Mouse (Mus musculus): ENCODE results near the gene Cacna1a. TPM values are rescaled to one million over a fixed set of nuclear protein-coding genes. Genes with fewer than 3 reads are reported as not detected.

Gene Cacna1a
- polyA plus RNA-seq, 1 experiment from 2014 or later = 29.8 TPM

DNA sequence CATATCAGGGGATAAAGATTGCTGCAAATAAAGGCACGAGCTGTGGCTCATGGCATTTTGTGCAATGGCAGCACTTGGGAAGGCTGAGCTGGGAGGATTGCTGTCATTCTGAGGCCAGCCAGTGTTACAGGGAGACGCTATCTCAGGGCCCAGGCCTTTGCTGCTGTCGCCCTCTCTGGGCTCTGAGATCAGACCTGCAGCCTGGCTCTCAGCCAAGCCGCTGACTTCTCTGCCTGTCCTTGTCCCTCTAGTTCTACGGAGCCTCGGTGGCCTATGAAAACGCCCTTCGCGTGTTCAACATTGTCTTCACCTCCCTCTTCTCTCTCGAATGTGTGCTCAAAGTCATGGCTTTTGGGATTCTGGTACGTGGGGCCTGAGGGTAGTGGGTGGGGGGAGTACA, 200.3 kb downstream of the Cacna1a start:
- Histone ChIP-seq H3K4me2 (ENCODE audit: low read depth, low read length) (no peak overlapping the region), H3K9me3 (ENCODE audit: control insufficient read depth, low read length) (no peaks in the 10 kb centered on the region), H3K36me3 (ENCODE audit: control insufficient read depth, insufficient read depth, low read length) (peaks cover 26% of the 10 kb centered on the region), H3K27ac (ENCODE audit: low read depth, low read length) (no peak overlapping the region), H3K27me3 (ENCODE audit: control insufficient read depth, insufficient read depth, low read length) (no peaks in the 10 kb centered on the region), H3K4me1 (ENCODE audit: control insufficient read depth, insufficient read depth, low read length) (no peaks in the 10 kb centered on the region), H3K9ac (replicated peaks; ENCODE audit: low read depth, low read length) (no peak overlapping the region), H3K4me3 (ENCODE audit: low read depth, low read length) (no peak overlapping the region)
- 67% methylated on average over 11 of the region's 11 CpGs for WGBS
- no peak for ATAC-seq (ENCODE audit: low read depth)

DNA sequence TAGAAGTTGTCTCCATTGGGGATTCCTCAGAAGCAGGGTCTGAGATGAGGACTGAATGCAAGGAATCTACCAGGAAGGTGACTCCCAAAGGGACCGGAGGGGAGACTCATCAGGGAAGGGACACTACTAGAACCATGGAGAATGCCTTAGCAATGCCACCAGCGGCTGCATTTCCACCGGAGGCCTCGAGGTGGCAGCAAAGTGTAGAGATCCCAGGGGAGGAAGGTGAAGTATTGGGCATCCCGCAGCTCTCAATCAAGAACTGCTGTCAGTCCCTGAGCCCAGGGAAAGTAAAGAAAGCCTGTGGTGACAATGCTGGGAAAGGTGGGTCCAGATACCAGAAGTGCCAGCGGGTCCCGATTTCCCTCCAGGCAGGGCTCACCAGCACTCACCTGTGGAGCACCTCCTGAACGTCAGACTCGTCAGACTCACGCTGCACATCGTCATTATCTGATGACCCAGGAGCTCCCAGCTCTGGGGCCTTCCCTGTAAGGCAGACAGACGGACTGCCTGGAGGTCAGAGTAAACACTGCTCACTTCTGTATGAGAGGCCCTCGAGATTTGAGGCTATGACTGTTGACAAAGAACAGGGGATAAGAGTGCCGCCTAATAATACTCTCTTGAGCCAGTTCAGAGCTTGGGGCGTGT, 203.9 kb downstream of the Cacna1a start:
- no peak for ATAC-seq (ENCODE audit: low read depth)
- no peak overlapping the region for H3K9ac ChIP-seq (replicated peaks; ENCODE audit: low read depth, low read length)
- WGBS = 25% methylated on average over 15 of the region's 15 CpGs

DNA sequence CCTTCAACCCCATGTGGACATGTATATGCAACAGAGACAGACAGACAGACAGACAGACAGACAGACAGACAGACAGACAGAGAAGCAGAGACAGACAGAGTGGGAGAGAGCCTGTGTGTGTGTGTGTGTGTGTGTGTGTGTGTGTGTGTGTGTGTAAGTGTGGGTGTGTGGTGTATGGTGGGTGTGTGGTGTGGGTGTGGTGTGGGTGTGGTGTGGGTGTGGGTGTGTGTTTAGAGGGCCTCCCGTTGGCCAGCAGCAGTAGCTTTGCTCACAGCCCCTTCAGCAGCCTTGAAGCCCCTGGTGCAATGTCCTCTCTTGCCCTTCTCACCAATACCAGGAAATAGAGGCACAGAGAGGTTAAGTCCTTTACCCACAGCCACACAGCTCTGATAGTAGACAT, 204.9 kb downstream of the Cacna1a start:
- no peak for ATAC-seq (ENCODE audit: low read depth)
- no peak overlapping the region for H3K9ac ChIP-seq (replicated peaks; ENCODE audit: low read depth, low read length)
- H3K4me3 ChIP-seq (ENCODE audit: low read depth, low read length) = no peak overlapping the region
- 92% methylated on average over 1 of the region's 1 CpGs for WGBS
- no peaks in the 10 kb centered on the region for H3K9me3 ChIP-seq (ENCODE audit: control insufficient read depth, low read length)
- H3K27me3 ChIP-seq (ENCODE audit: control insufficient read depth, insufficient read depth, low read length) = no peaks in the 10 kb centered on the region
- no peak overlapping the region for H3K4me2 ChIP-seq (ENCODE audit: low read depth, low read length)
- H3K4me1 ChIP-seq (ENCODE audit: control insufficient read depth, insufficient read depth, low read length) = no peaks in the 10 kb centered on the region
- no peak overlapping the region for H3K27ac ChIP-seq (ENCODE audit: low read depth, low read length)
- H3K36me3 ChIP-seq (ENCODE audit: control insufficient read depth, insufficient read depth, low read length) = peaks cover 6% of the 10 kb centered on the region; the same call in 1 of the 2 replicates

More for the DNA sequence above, 203.9 kb downstream of the Cacna1a start:
- Histone ChIP-seq H3K27me3 (ENCODE audit: control insufficient read depth, insufficient read depth, low read length) (no peaks in the 10 kb centered on the region), H3K4me3 (ENCODE audit: low read depth, low read length) (no peak overlapping the region), H3K9me3 (ENCODE audit: control insufficient read depth, low read length) (no peaks in the 10 kb centered on the region), H3K36me3 (ENCODE audit: control insufficient read depth, insufficient read depth, low read length) (peaks cover 12% of the 10 kb centered on the region; the same call in 1 of the 2 replicates), H3K4me2 (ENCODE audit: low read depth, low read length) (no peak overlapping the region), H3K4me1 (ENCODE audit: control insufficient read depth, insufficient read depth, low read length) (no peaks in the 10 kb centered on the region), H3K27ac (ENCODE audit: low read depth, low read length) (no peak overlapping the region)

DNA sequence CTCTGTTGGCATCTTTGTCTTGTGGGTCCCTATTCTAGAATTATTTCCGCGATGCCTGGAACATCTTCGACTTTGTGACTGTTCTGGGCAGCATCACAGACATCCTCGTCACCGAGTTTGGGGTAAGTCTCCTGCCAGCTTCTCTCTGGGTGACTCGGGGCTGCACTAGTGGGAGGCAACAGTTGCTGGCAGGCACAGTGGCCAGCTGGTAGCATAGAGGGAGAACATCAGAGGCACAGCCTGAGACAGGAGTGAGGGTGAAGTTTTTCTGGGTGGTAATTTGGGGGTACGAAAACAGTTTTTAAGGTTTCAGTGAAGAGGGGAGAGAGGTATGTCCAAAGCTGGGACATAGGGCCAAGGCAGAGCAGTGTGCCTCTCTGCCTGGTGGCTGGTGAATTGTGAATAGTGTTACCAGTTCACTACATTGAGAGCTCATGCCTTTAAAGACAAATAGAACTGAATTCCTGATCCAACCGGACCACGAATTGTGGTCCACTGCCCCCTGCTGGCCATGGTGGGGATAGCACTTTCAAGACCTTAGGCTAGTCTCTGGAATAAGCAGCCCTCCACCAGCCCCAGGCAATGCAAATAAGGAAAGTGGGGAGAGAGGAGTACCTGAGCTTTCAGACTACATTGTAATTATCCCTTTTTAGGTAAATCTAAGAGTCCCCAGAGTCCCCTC, 206.0 kb downstream of the Cacna1a start:
- peak; percentile 28; the same call in 1 of the 2 replicates for ATAC-seq (ENCODE audit: low read depth)
- Histone ChIP-seq H3K27ac (ENCODE audit: low read depth, low read length) (no peak overlapping the region), H3K4me2 (ENCODE audit: low read depth, low read length) (no peak overlapping the region), H3K27me3 (ENCODE audit: control insufficient read depth, insufficient read depth, low read length) (no peaks in the 10 kb centered on the region), H3K36me3 (ENCODE audit: control insufficient read depth, insufficient read depth, low read length) (no peaks in the 10 kb centered on the region), H3K9me3 (ENCODE audit: control insufficient read depth, low read length) (no peaks in the 10 kb centered on the region), H3K4me3 (ENCODE audit: low read depth, low read length) (no peak overlapping the region), H3K4me1 (ENCODE audit: control insufficient read depth, insufficient read depth, low read length) (no peaks in the 10 kb centered on the region), H3K9ac (replicated peaks; ENCODE audit: low read depth, low read length) (no peak overlapping the region)
- 70% methylated on average over 9 of the region's 9 CpGs for WGBS

DNA sequence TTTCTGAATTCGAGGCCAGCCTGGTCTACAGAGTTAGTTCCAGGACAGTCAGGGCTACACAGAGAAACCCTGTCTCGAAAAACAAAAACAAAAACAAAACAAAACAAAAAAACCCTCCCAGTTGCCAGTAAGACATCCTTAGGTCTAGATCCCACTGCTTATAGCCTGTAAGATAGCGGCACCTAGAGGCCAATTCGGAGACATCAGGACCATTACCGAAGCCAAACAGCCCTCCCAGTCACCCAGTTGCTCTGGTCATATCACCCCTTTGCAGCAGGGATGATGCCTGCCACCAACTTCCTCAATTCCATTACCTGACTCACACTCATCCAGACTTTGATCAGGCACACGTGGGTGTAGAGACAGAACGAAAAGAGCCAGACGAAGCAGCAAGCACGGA, 207.4 kb downstream of the Cacna1a start:
- 25% methylated on average over 9 of the region's 9 CpGs for whole genome bisulfite sequencing
- no peak for ATAC-seq (ENCODE audit: low read depth)
- Histone ChIP-seq H3K9me3 (ENCODE audit: control insufficient read depth, low read length) (no peaks in the 10 kb centered on the region), H3K4me1 (ENCODE audit: control insufficient read depth, insufficient read depth, low read length) (peaks cover 7% of the 10 kb centered on the region), H3K9ac (replicated peaks; ENCODE audit: low read depth, low read length) (no peak overlapping the region), H3K27ac (ENCODE audit: low read depth, low read length) (no peak overlapping the region), H3K27me3 (ENCODE audit: control insufficient read depth, insufficient read depth, low read length) (no peaks in the 10 kb centered on the region), H3K36me3 (ENCODE audit: control insufficient read depth, insufficient read depth, low read length) (no peaks in the 10 kb centered on the region), H3K4me3 (ENCODE audit: low read depth, low read length) (no peak overlapping the region), H3K4me2 (ENCODE audit: low read depth, low read length) (no peak overlapping the region)

DNA sequence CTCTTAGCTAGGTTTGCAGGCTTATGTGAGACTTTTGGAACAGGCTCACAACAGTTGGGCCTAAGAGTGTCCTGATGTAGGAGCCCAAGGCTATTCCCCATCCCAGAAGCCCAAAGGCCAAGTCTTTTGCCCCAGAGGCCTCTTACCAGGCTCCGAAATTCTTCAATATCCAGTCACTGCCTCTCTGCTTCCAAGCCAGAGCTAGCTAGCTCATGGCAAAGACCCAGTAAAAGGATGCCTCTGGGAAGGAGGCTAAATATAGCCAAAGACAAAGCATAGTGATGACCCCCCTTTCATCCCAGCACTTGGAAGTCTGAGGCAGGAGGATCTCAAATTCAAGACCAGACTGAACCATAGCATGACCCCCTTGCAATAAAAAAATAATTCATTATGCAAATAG, 211.2 kb downstream of the Cacna1a start:
- Histone ChIP-seq H3K4me3 (ENCODE audit: low read depth, low read length) (no peak overlapping the region), H3K4me1 (ENCODE audit: control insufficient read depth, insufficient read depth, low read length) (peaks cover 14% of the 10 kb centered on the region), H3K27ac (ENCODE audit: low read depth, low read length) (no peak overlapping the region), H3K4me2 (ENCODE audit: low read depth, low read length) (no peak overlapping the region), H3K27me3 (ENCODE audit: control insufficient read depth, insufficient read depth, low read length) (no peaks in the 10 kb centered on the region), H3K9me3 (ENCODE audit: control insufficient read depth, low read length) (no peaks in the 10 kb centered on the region), H3K36me3 (ENCODE audit: control insufficient read depth, insufficient read depth, low read length) (peaks cover 7% of the 10 kb centered on the region; the same call in 1 of the 2 replicates), H3K9ac (replicated peaks; ENCODE audit: low read depth, low read length) (no peak overlapping the region)
- WGBS = 86% methylated on average over 1 of the region's 1 CpGs
- no peak for ATAC-seq (ENCODE audit: low read depth)

DNA sequence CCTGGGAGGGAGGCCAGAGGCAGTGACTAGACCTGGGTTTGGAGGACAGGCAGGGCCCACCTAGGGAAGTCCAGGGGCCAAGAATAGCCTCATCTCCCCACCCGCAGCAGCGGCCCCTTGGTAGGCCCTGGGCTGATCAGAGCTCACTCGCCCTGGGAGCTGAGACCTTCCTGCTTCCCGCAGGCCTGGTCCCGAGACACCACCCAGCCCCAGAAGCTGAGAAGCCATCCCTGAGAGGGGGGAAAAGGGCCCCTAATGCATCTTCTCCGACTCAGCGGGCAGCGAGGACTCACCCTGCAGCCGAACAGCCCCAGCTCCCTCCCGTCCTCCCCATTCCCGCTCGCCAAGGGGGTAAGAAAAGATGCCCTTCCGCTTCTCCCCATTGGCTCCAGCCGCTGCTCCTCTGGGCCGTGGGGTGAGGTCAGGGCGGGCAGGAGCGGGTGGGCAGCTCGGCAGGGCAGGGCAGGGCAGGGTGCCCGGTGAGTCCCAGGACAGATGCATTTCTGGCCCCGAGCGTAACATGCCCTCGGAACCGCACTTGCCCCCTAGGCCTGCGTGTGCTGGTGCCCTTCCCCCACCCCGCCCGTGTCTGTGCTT, 212.2 kb downstream of the Cacna1a start:
- peak overlapping the region; percentile 46; the same call in 1 of the 2 replicates for H3K9ac ChIP-seq (replicated peaks; ENCODE audit: low read depth, low read length)
- ATAC-seq (ENCODE audit: low read depth) = peak; percentile 32; the same call in 1 of the 2 replicates
- H3K36me3 ChIP-seq (ENCODE audit: control insufficient read depth, insufficient read depth, low read length) = peaks cover 7% of the 10 kb centered on the region; the same call in 1 of the 2 replicates
- H3K27me3 ChIP-seq (ENCODE audit: control insufficient read depth, insufficient read depth, low read length) = no peaks in the 10 kb centered on the region
- H3K4me2 ChIP-seq (ENCODE audit: low read depth, low read length) = peak overlapping the region; percentile 42; the same call in 1 of the 2 replicates
- H3K4me1 ChIP-seq (ENCODE audit: control insufficient read depth, insufficient read depth, low read length) = peaks cover 14% of the 10 kb centered on the region
- 5% methylated on average over 24 of the region's 26 CpGs for WGBS
- no peaks in the 10 kb centered on the region for H3K9me3 ChIP-seq (ENCODE audit: control insufficient read depth, low read length)
- H3K27ac ChIP-seq (ENCODE audit: low read depth, low read length) = 0 out of 2 replicates have a peak overlapping the region, but pooled peaks have one; percentile 16
- peak overlapping the region; percentile 10; the same call in 1 of the 2 replicates for H3K4me3 ChIP-seq (ENCODE audit: low read depth, low read length)

DNA sequence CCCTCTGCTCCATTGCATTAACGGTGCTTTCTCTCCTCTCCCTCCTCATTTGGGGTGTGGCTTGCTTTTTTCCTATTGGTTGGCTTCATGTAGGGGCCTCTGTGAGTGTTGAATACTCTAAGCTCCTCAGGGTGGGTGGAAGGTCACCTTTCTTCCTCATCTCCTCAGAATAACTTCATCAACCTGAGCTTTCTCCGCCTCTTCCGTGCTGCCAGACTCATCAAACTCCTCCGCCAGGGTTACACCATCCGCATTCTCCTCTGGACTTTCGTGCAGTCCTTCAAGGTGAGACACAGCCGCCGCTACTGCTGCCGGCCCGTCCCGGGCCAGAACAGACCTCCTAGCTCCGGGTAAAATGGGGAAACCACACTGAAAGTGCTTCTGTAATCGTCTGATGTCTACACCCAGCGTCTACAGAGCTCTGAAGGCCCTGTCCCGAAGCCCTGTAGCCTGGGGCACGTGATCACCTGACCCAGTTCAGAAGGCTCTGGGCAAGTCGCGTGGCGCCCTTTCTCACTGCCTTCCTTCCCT, 213.0 kb downstream of the Cacna1a start:
- Histone ChIP-seq H3K9me3 (ENCODE audit: control insufficient read depth, low read length) (no peaks in the 10 kb centered on the region), H3K4me3 (ENCODE audit: low read depth, low read length) (no peak overlapping the region), H3K9ac (replicated peaks; ENCODE audit: low read depth, low read length) (peak overlapping the region; percentile 25; the same call in 1 of the 2 replicates), H3K4me2 (ENCODE audit: low read depth, low read length) (peak overlapping the region; percentile 42; the same call in 1 of the 2 replicates), H3K36me3 (ENCODE audit: control insufficient read depth, insufficient read depth, low read length) (peaks cover 7% of the 10 kb centered on the region; the same call in 1 of the 2 replicates), H3K27ac (ENCODE audit: low read depth, low read length) (no peak overlapping the region), H3K4me1 (ENCODE audit: control insufficient read depth, insufficient read depth, low read length) (peaks cover 14% of the 10 kb centered on the region), H3K27me3 (ENCODE audit: control insufficient read depth, insufficient read depth, low read length) (no peaks in the 10 kb centered on the region)
- WGBS = 11% methylated on average over 19 of the region's 19 CpGs
- no peak for ATAC-seq (ENCODE audit: low read depth)

Data from neural tube, embryonic 14.5 days (tissue).